ENCODE assay signal across 9 mouse cellular contexts in the genomic region with DNA sequence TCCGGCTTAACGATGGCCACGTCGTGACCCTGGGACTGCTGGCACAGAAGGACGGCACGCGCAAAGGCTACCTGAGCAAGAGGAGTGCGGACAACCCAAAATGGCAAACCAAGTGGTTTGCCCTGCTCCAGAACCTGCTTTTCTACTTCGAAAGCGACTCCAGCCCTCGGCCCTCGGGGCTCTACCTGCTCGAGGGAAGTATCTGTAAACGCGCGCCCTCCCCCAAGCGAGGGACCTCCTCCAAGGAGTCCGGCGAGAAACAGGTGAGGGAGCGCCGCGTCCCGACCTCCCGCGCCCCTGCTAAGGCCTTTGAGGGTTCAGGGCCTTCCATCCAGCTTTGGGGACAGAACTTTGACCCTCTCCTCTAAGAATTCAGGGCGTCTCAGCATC. TPM values are rescaled to one million over a fixed set of nuclear protein-coding genes. Genes with fewer than 3 reads are reported as not detected.
A peak's percentile ranks its signal among the peaks of the same experiment; 100 is the strongest.
DNase-seq lines count a peak whose midpoint lies in the region; ATAC-seq and TF ChIP-seq lines count a peak whose summit lies in the region.
"Had no signal": no experiment of that assay in that cellular context is flagged by ENCODE, and none has a peak within 500 bp of the region (broad histone marks: within the 10 kb centered on the region; RNA-seq: fewer than 3 reads in every experiment).

No protein-coding gene starts in this region.

- no peak overlapping the region for H3K9ac ChIP-seq in lung, postnatal 0 days (replicated peaks; ENCODE audit: low read depth)
- H3K9ac ChIP-seq in limb, embryonic 14.5 days (ENCODE audit: low read depth, low read length, severe bottlenecking): no peak overlapping the region; the same call in 1 of the 2 replicates
- peak overlapping the region; percentile 48; the same call in 1 of the 2 replicates for H3K9ac ChIP-seq in stomach, embryonic 16.5 days (ENCODE audit: low read length)

- H3K4me1 ChIP-seq in lung, postnatal 0 days (ENCODE audit: insufficient read depth, low read depth, low read length): 0 out of 2 replicates have a peak, but pooled peaks cover 3% of the 10 kb centered on the region
- peaks cover 6% of the 10 kb centered on the region; the same call in 1 of the 2 replicates for H3K4me1 ChIP-seq in limb, embryonic 14.5 days (ENCODE audit: control insufficient read depth, insufficient read depth, low read length)
- peaks cover 19% of the 10 kb centered on the region for H3K4me1 ChIP-seq in stomach, embryonic 16.5 days (ENCODE audit: control insufficient read depth, insufficient read depth, low read length)

- H3K27me3 ChIP-seq in lung, postnatal 0 days (replicated peaks; ENCODE audit: insufficient read depth, low read length): peaks cover 53% of the 10 kb centered on the region
- H3K27me3 ChIP-seq in limb, embryonic 14.5 days (ENCODE audit: control insufficient read depth, insufficient read depth, low read length): peaks cover 75% of the 10 kb centered on the region
- peaks cover 72% of the 10 kb centered on the region for H3K27me3 ChIP-seq in stomach, embryonic 16.5 days (ENCODE audit: control insufficient read depth, insufficient read depth, low read length)

- peak; percentile 23 to 43 for DNase-seq in cerebellum, adult 18-20 months
- DNase-seq in cerebellum, postnatal 10 days: no peak
- no peak for DNase-seq in lung, postnatal 0 days (ENCODE audit: low spot score)
- DNase-seq in lung, adult 18-20 months: no peak
- no peak for DNase-seq in limb, embryonic 14.5 days (ENCODE audit: low spot score)
- DNase-seq in layer of hippocampus, postnatal 14 days (ENCODE audit: low spot score in 2 of 2): no peak
- no peak for DNase-seq in kidney, postnatal 25 days

- no peaks in the 10 kb centered on the region for H3K9me3 ChIP-seq in lung, postnatal 0 days (ENCODE audit: low read length)
- no peaks in the 10 kb centered on the region for H3K9me3 ChIP-seq in limb, embryonic 14.5 days (ENCODE audit: control insufficient read depth, low read length)
- H3K9me3 ChIP-seq in stomach, embryonic 16.5 days (replicated peaks; ENCODE audit: control insufficient read depth, low read length): no peaks in the 10 kb centered on the region

- H3K4me3 ChIP-seq in lung, postnatal 0 days (ENCODE audit: low read depth, low read length): peak overlapping the region; percentile 41
- peak overlapping the region; percentile 47 for H3K4me3 ChIP-seq in limb, embryonic 14.5 days (replicated peaks; ENCODE audit: low read length)
- peak overlapping the region; percentile 55 for H3K4me3 ChIP-seq in stomach, embryonic 16.5 days (replicated peaks; ENCODE audit: low read length)

- no peak for TF ChIP-seq POLR2A in limb, embryonic 14.5 days (IDR thresholded peaks at IDR 0.05; ENCODE audit: borderline replicate concordance, extremely low read depth, insufficient read depth, insufficient read length)

- no peak for TF ChIP-seq EP300 in lung, postnatal 0 days (IDR thresholded peaks at IDR 0.05)

- peak overlapping the region; percentile 76 for H3K4me2 ChIP-seq in lung, postnatal 0 days (replicated peaks; ENCODE audit: low read depth, low read length)
- peak overlapping the region; percentile 85 for H3K4me2 ChIP-seq in limb, embryonic 14.5 days (replicated peaks; ENCODE audit: low read depth, low read length, severe bottlenecking)
- H3K4me2 ChIP-seq in stomach, embryonic 16.5 days (ENCODE audit: low read depth, low read length): peak overlapping the region; percentile 92

- H3K27ac ChIP-seq in lung, postnatal 0 days (ENCODE audit: low read length): no peak overlapping the region
- no peak overlapping the region for H3K27ac ChIP-seq in limb, embryonic 14.5 days (replicated peaks; ENCODE audit: low read depth, low read length)
- no peak overlapping the region for H3K27ac ChIP-seq in stomach, embryonic 16.5 days (ENCODE audit: low read length)

- H3K36me3 ChIP-seq in lung, postnatal 0 days (ENCODE audit: insufficient read depth, low read length): no peaks in the 10 kb centered on the region
- no peaks in the 10 kb centered on the region for H3K36me3 ChIP-seq in limb, embryonic 14.5 days (ENCODE audit: control insufficient read depth, insufficient read depth, low read length)
- H3K36me3 ChIP-seq in stomach, embryonic 16.5 days (ENCODE audit: control insufficient read depth, insufficient read depth, low read length): no peaks in the 10 kb centered on the region

- TF ChIP-seq CTCF in lung, postnatal 0 days (IDR thresholded peaks at IDR 0.05): no peak

- under 1% methylated on average over 26 of the region's 26 CpGs for WGBS in lung, postnatal 0 days
- WGBS in limb, embryonic 14.5 days: under 1% methylated on average over 16 of the region's 26 CpGs
- WGBS in stomach, embryonic 16.5 days: under 1% methylated on average over 26 of the region's 26 CpGs

- peak; percentile 33; the same call in 1 of the 2 replicates for ATAC-seq in lung, postnatal 0 days
- no peak for ATAC-seq in limb, embryonic 14.5 days (ENCODE audit: low FRiP score, low read depth)
- ATAC-seq in stomach, embryonic 16.5 days (ENCODE audit: insufficient read depth, low FRiP score): no peak

RNA-seq across cellular contexts. Expression of a gene that starts 0.3 kb away (rescaled TPM):
- polyA plus RNA-seq in lung, postnatal 0 days (2015; fragmentation: Nextera tagmentation; extraction: Ambion mirVana): 0.88 and 1.1 TPM in 2 replicates
- polyA plus RNA-seq in limb, embryonic 14.5 days (2012; rRNA removed): 1.1 TPM in 2 replicates
- 0.55 and 0.98 TPM in 2 replicates for polyA plus RNA-seq in limb, embryonic 14.5 days (2014; fragmentation: Nextera tagmentation; extraction: Ambion mirVana)
- 0.48 and 0.82 TPM in 2 replicates for polyA plus RNA-seq in stomach, embryonic 16.5 days (2015; fragmentation: Nextera tagmentation; extraction: Ambion mirVana)
- 100 to 1,000 TPM; 248 to 271 TPM for total RNA-seq in layer of hippocampus, postnatal 14 days (2021)
- polyA plus RNA-seq: C2C12 had no signal

Comparison
In these comparisons a context has a peak if more than half of its experiments do, and no peak if none do; other contexts are left out.
1. DNase-seq: peak in cerebellum, adult 18-20 months (2 of 2); none in cerebellum, postnatal 10 days (0 of 2), lung, postnatal 0 days (single experiment), lung, adult 18-20 months (0 of 2), limb, embryonic 14.5 days (single experiment), layer of hippocampus, postnatal 14 days (0 of 2) and kidney, postnatal 25 days (0 of 2).
2. Peak in every context shown above with its lines, with median percentiles within 50 percentile points of each other: H3K4me2 ChIP-seq and H3K4me3 ChIP-seq.